Mouse (Mus musculus): ENCODE data around the gene Usp1.
"Not testable (repeated sequence)": the region's sequence is repeated elsewhere in the genome, so short reads cannot be mapped to it uniquely, and the experiment has no call there.

Usp1 gene

DNA sequence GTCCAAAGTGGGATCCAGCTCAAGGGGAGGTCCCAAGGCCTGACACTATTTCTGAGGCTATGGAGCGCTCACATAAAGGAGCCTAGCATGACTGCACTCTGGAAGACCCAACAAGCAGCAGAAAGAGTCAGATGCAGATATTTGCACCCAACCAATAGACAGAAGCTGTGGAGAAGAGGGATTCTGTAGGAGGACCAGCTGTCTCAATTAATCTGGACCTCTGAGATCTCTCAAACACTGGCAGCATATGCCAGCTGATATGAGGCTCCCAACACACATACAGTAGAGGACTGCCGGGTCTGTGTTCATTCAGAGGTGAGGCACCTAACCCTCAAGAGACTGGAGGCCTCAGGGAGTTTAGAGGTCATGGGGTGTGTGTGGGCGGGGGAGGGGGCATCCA is 56.4 kb downstream of the Usp1 start:
- not testable (repeated sequence) for DNase-seq (ENCODE audit: inconsistent ontology term)

DNA sequence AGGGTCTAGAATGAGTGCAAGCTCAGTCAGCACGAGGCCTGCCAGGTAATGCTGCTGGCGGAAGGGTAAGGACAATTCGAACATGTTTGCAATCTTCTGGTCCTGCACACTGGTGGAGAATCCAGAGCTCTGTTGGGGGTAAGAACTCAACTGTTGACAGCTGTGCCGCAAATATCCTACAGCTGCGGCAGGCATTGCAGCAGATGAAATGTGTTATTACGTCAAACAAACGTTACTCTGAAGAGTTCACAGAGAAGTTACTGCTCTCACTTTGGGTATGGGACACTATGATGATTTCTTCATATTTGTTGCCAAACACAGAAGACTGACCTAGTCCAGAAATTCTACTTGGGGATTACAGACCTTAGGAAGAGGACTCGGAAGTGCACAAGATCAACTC is 61.1 kb downstream of the Usp1 start:
- no peak for DNase-seq (ENCODE audit: inconsistent ontology term)

All from Muller cell, postnatal 12 days (primary cell).